Mouse (Mus musculus): ENCODE measurements around the gene Ksr2.

GRCm38 (mm10) chr5:117781178-117781577 is 367.4 kb downstream of the Ksr2 start:
- TF ChIP-seq ELF1 (IDR thresholded peaks at IDR 0.05; ENCODE audit: low read depth, low read length), result no peak
- TF ChIP-seq ZKSCAN1 (IDR thresholded peaks at IDR 0.05; ENCODE audit: borderline replicate concordance, low read depth, low read length), result no peak
- TF ChIP-seq EP300 (IDR thresholded peaks at IDR 0.05; ENCODE audit: low read length), result no peak
- TF ChIP-seq CTCF (conservative IDR thresholded peaks at IDR 0.05 in 1 of 2, IDR thresholded peaks at IDR 0.05 in 1 of 2; ENCODE audit: low read depth in 2 of 2, low read length in 2 of 2), result no peak
- TF ChIP-seq CHD1 (IDR thresholded peaks at IDR 0.05; ENCODE audit: low read depth, low read length), result no peak
- TF ChIP-seq POLR2A (IDR thresholded peaks at IDR 0.05; ENCODE audit: low read depth, low read length), result no peak
- TF ChIP-seq CHD2 (IDR thresholded peaks at IDR 0.05; ENCODE audit: low read length), result no peak
- no peak for TF ChIP-seq MAX (IDR thresholded peaks at IDR 0.05; ENCODE audit: low read length)
- no peak for TF ChIP-seq USF1 (IDR thresholded peaks at IDR 0.05; ENCODE audit: low read depth, low read length)
